Comparison of ENCODE assay signal across 8 mouse cellular contexts in the genomic region with DNA sequence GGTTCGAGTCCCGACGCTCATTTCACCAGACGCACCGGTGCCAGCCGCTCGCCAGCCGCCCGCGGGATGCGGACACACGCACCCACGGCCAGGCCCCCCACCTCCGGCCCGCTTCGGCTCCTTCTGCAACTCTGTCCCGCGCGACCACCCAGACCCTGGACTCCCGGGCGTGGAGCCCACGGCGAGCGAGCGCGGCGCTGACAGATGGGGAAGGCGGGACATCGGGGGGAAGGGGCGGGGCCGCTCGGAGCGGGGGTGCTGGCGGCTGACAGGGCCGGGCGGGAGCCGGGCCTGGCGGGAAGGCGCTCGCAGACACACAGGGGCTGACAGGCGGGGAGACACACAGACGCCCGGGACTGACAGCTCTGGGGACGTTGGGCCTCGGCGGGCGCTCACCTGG. TPM values are rescaled to one million over a fixed set of nuclear protein-coding genes. Genes with fewer than 3 reads are reported as not detected.
A peak's percentile ranks its signal among the peaks of the same experiment; 100 is the strongest.
DNase-seq lines count a peak whose midpoint lies in the region; ATAC-seq and TF ChIP-seq lines count a peak whose summit lies in the region.

No protein-coding gene starts in this region.

- peak overlapping the region; percentile 98 for H3K27ac ChIP-seq in intestine, embryonic 16.5 days (ENCODE audit: low read length)
- H3K27ac ChIP-seq in limb, embryonic 10.5 days, result peak overlapping the region; percentile 92
- H3K27ac ChIP-seq in midbrain, embryonic 11.5 days (ENCODE audit: low read depth, low read length), result peak overlapping the region; percentile 93
- H3K27ac ChIP-seq in small intestine, adult 2 months (ENCODE audit: insufficient read depth, low read depth, low read length), result peak overlapping the region; percentile 80

- no peaks in the 10 kb centered on the region for H3K9me3 ChIP-seq in intestine, embryonic 16.5 days (ENCODE audit: control insufficient read depth, low read length)
- no peaks in the 10 kb centered on the region for H3K9me3 ChIP-seq in limb, embryonic 10.5 days (replicated peaks)
- H3K9me3 ChIP-seq in midbrain, embryonic 11.5 days (ENCODE audit: control insufficient read depth, low read length), result no peaks in the 10 kb centered on the region

- H3K27me3 ChIP-seq in intestine, embryonic 16.5 days (replicated peaks; ENCODE audit: control insufficient read depth, insufficient read depth, low read length), result no peaks in the 10 kb centered on the region
- H3K27me3 ChIP-seq in limb, embryonic 10.5 days (ENCODE audit: low read depth, poor library complexity, severe bottlenecking), result no peaks in the 10 kb centered on the region
- H3K27me3 ChIP-seq in midbrain, embryonic 11.5 days (ENCODE audit: control insufficient read depth, insufficient read depth, low read length), result no peaks in the 10 kb centered on the region
- H3K27me3 ChIP-seq in small intestine, adult 2 months (ENCODE audit: control insufficient read depth, insufficient read depth, low read length), result no peaks in the 10 kb centered on the region

- WGBS in intestine, embryonic 16.5 days, result under 1% methylated on average over 40 of the region's 47 CpGs
- 0% methylated on average over 47 of the region's 47 CpGs for WGBS in limb, embryonic 10.5 days
- under 1% methylated on average over 47 of the region's 47 CpGs for WGBS in midbrain, embryonic 11.5 days
- WGBS in small intestine, adult 2 months, result under 1% methylated on average over 38 of the region's 47 CpGs

- no peak for TF ChIP-seq CTCF in small intestine, adult 2 months (IDR thresholded peaks at IDR 0.05; ENCODE audit: extremely low read depth, insufficient read length, insufficient replicate concordance, low read depth, low read length)

- H3K4me3 ChIP-seq in intestine, embryonic 16.5 days (ENCODE audit: low read length), result peak overlapping the region; percentile 92
- H3K4me3 ChIP-seq in limb, embryonic 10.5 days, result peak overlapping the region; percentile 95
- peak overlapping the region; percentile 76 for H3K4me3 ChIP-seq in midbrain, embryonic 11.5 days (ENCODE audit: low read depth, low read length)
- peak overlapping the region; percentile 100 for H3K4me3 ChIP-seq in small intestine, adult 2 months (ENCODE audit: low read depth, low read length)

- DNase-seq in cerebellum, adult 9-11 months, result no peak
- DNase-seq in embryo, embryonic 10.5 days (ENCODE audit: low spot score), result peak; percentile 56
- DNase-seq in gastrocnemius, postnatal 25 days, result peak; percentile 81
- DNase-seq in limb, embryonic 10.5 days (ENCODE audit: low spot score), result peak; percentile 78
- DNase-seq in midbrain, embryonic 11.5 days (ENCODE audit: low spot score, missing footprints), result peak; percentile 93

- peak; percentile 78 for ATAC-seq in cerebellum, adult (ENCODE audit: insufficient number of reproducible peaks, low FRiP score, low TSS enrichment)
- peak; percentile 93 for ATAC-seq in intestine, embryonic 16.5 days
- peak; percentile 90 for ATAC-seq in midbrain, embryonic 11.5 days (ENCODE audit: low FRiP score)

- H3K4me2 ChIP-seq in intestine, embryonic 16.5 days (ENCODE audit: low read depth, low read length), result peak overlapping the region; percentile 83
- peak overlapping the region; percentile 70 for H3K4me2 ChIP-seq in midbrain, embryonic 11.5 days

- no peak for TF ChIP-seq POLR2A in small intestine, adult 2 months (IDR thresholded peaks at IDR 0.05; ENCODE audit: low read depth, low read length)

- H3K9ac ChIP-seq in intestine, embryonic 16.5 days (ENCODE audit: low read depth, low read length), result peak overlapping the region; percentile 97
- H3K9ac ChIP-seq in midbrain, embryonic 11.5 days (ENCODE audit: low read length), result peak overlapping the region; percentile 89

- H3K4me1 ChIP-seq in intestine, embryonic 16.5 days (ENCODE audit: control insufficient read depth, insufficient read depth, low read length), result no peaks in the 10 kb centered on the region
- H3K4me1 ChIP-seq in limb, embryonic 10.5 days, result peaks cover 12% of the 10 kb centered on the region
- H3K4me1 ChIP-seq in midbrain, embryonic 11.5 days (ENCODE audit: control insufficient read depth, insufficient read depth, low read length), result peaks cover 6% of the 10 kb centered on the region; the same call in 1 of the 2 replicates
- H3K4me1 ChIP-seq in small intestine, adult 2 months (ENCODE audit: control insufficient read depth, insufficient read depth, insufficient read length, low read length), result peaks cover 2% of the 10 kb centered on the region

- H3K36me3 ChIP-seq in intestine, embryonic 16.5 days (ENCODE audit: control insufficient read depth, insufficient read depth, low read length), result no peaks in the 10 kb centered on the region
- no peaks in the 10 kb centered on the region for H3K36me3 ChIP-seq in limb, embryonic 10.5 days
- no peaks in the 10 kb centered on the region for H3K36me3 ChIP-seq in midbrain, embryonic 11.5 days (ENCODE audit: control insufficient read depth, insufficient read depth, low read length)
- H3K36me3 ChIP-seq in small intestine, adult 2 months (ENCODE audit: control insufficient read depth, insufficient read depth, low read length), result no peaks in the 10 kb centered on the region

RNA-seq across cellular contexts. Expression of gene Zhx3, which starts 0.4 kb away (rescaled TPM):
- 10 to 100 TPM; 25.8 TPM for total RNA-seq in gastrocnemius, postnatal 25 days (2021)
- polyA plus RNA-seq in intestine, embryonic 16.5 days (2015; fragmentation: Nextera tagmentation; extraction: Ambion mirVana), result 5.9 and 6.6 TPM in 2 replicates
- polyA plus RNA-seq in limb, embryonic 10.5 days (2016; fragmentation: Nextera tagmentation; extraction: Ambion mirVana), result 5.2 and 7.6 TPM in 2 replicates
- 7.8 and 8.9 TPM in 2 replicates for polyA plus RNA-seq in midbrain, embryonic 11.5 days (2014; fragmentation: Nextera tagmentation; extraction: Ambion mirVana)
- polyA plus RNA-seq in small intestine, adult 2 months (2012; rRNA removed), result 3.3 and 6.2 TPM in 2 replicates

RNA-seq across cellular contexts. Expression of gene Lpin3, which starts 8.1 kb away (rescaled TPM):
- total RNA-seq in gastrocnemius, postnatal 25 days (2021), result 1 to 10 TPM; 3.7 to 4.9 TPM
- 11.9 and 14.0 TPM in 2 replicates for polyA plus RNA-seq in intestine, embryonic 16.5 days (2015; fragmentation: Nextera tagmentation; extraction: Ambion mirVana)
- polyA plus RNA-seq in limb, embryonic 10.5 days (2016; fragmentation: Nextera tagmentation; extraction: Ambion mirVana), result 0.90 and 1.6 TPM in 2 replicates
- 0.10 and 0.21 TPM in 2 replicates for polyA plus RNA-seq in midbrain, embryonic 11.5 days (2014; fragmentation: Nextera tagmentation; extraction: Ambion mirVana)
- 20.7 and 48.0 TPM in 2 replicates for polyA plus RNA-seq in small intestine, adult 2 months (2012; rRNA removed)

RNA-seq across cellular contexts. Expression of gene Emilin3, which starts 39.7 kb away (rescaled TPM):
- total RNA-seq in gastrocnemius, postnatal 25 days (2021), result under 1 TPM; 0.21 to 0.79 TPM
- 24.4 and 24.8 TPM in 2 replicates for polyA plus RNA-seq in intestine, embryonic 16.5 days (2015; fragmentation: Nextera tagmentation; extraction: Ambion mirVana)
- polyA plus RNA-seq in limb, embryonic 10.5 days (2016; fragmentation: Nextera tagmentation; extraction: Ambion mirVana), result 2.6 and 4.9 TPM in 2 replicates
- polyA plus RNA-seq in midbrain, embryonic 11.5 days (2014; fragmentation: Nextera tagmentation; extraction: Ambion mirVana), result 2.6 and 2.9 TPM in 2 replicates
- polyA plus RNA-seq in small intestine, adult 2 months (2012; rRNA removed), result 0.15 and 0.43 TPM in 2 replicates
